Mouse (Mus musculus) C2C12 (cell line): Measurements from ENCODE around the gene Ccdc33. TPM values are rescaled to one million over a fixed set of nuclear protein-coding genes. Genes with fewer than 3 reads are reported as not detected.

Experiments
- H3K27me3 ChIP-seq: one replicate; pipeline ENCODE4 v1.6.1; 2011; ENCODE audit not compliant: control insufficient read depth, insufficient read depth, insufficient read length
- H3K36me3 ChIP-seq: one replicate; pipeline ENCODE4 v1.6.1; 2011; ENCODE audit not compliant: control insufficient read depth, insufficient read depth
- H3K4me3 ChIP-seq: one replicate; pipeline ENCODE4 v1.5.1; 2011; ENCODE audit warnings: mild to moderate bottlenecking, control low read depth; ENCODE audit not compliant: poor library complexity, insufficient read depth, severe bottlenecking
- H3K79me2 ChIP-seq: one replicate; pipeline ENCODE4 v1.6.1; 2011; ENCODE audit not compliant: control insufficient read depth, insufficient read depth
- H3K79me3 ChIP-seq: one replicate; pipeline ENCODE4 v1.6.1; 2011; ENCODE audit warnings: low read depth, control low read depth
- H3ac ChIP-seq: one replicate; pipeline ENCODE3; 2011; ENCODE audit warnings: low read depth; ENCODE audit not compliant: control insufficient read depth, insufficient read length
- CEBPB ChIP-seq: IDR thresholded peaks from one replicate; pipeline ENCODE4 v1.6.1; 2011; ENCODE audit warnings: low read depth, mild to moderate bottlenecking, control low read depth, moderate library complexity
- CTCF ChIP-seq: IDR thresholded peaks from one replicate; pipeline ENCODE4 v1.5.1; 2011; ENCODE audit not compliant: control insufficient read depth, insufficient read depth, insufficient read length
- FOSL1 ChIP-seq: IDR thresholded peaks from one replicate; pipeline ENCODE4 v1.8.0; 2011; ENCODE audit warnings: mild to moderate bottlenecking, low read length; ENCODE audit not compliant: poor library complexity, insufficient read depth, severe bottlenecking
- MAX ChIP-seq: IDR thresholded peaks from one replicate; pipeline ENCODE4 v1.6.1; 2011; ENCODE audit warnings: mild to moderate bottlenecking, control low read depth
- MYOD1 ChIP-seq: IDR thresholded peaks from one replicate; pipeline ENCODE4 v1.6.1; 2011; ENCODE audit warnings: low read depth; ENCODE audit not compliant: control insufficient read depth, insufficient read length
- MYOG ChIP-seq: IDR thresholded peaks from one replicate; pipeline ENCODE4 v1.6.1; 2011; ENCODE audit not compliant: control insufficient read depth, insufficient read length; ENCODE audit errors: extremely low read depth
- USF1 ChIP-seq: IDR thresholded peaks from one replicate; pipeline ENCODE4 v1.6.1; 2011; ENCODE audit warnings: low read depth, mild to moderate bottlenecking, control low read depth, moderate library complexity
- polyA plus RNA-seq: library from polyadenylated mRNA; unstranded; fragments of >200 nt; fragmentation: generic; extraction: Trizol; gene quantifications from one replicate; pipeline ENCODE4 v1.2.1, GENCODE M21; 2012; ENCODE audit warnings: missing spikeins

Gene Ccdc33
- polyA plus RNA-seq, 1 experiment: not detected

GRCm38 (mm10) chr9:57992781-57993591 is 125.6 kb downstream of the Ccdc33 start:
- no peak overlapping the region for H3K4me3 ChIP-seq

GRCm38 (mm10) chr9:57992060-57992459 is 126.6 kb downstream of the Ccdc33 start:
- no peaks in the 10 kb centered on the region for H3K79me3 ChIP-seq
- TF ChIP-seq MYOD1 (no peak), FOSL1 (no peak), CTCF (no peak), MAX (no peak), USF1 (no peak), CEBPB (no peak), MYOG (no peak)
- no peak overlapping the region for H3K4me3 ChIP-seq
- H3K79me2 ChIP-seq: no peaks in the 10 kb centered on the region
- no peak overlapping the region for H3ac ChIP-seq
- H3K36me3 ChIP-seq: no peaks in the 10 kb centered on the region
- H3K27me3 ChIP-seq: no peaks in the 10 kb centered on the region

More at GRCm38 (mm10) chr9:57992781-57993591, 125.6 kb downstream of the Ccdc33 start:
- no peaks in the 10 kb centered on the region for H3K79me2 ChIP-seq
- no peaks in the 10 kb centered on the region for H3K79me3 ChIP-seq
- no peak overlapping the region for H3ac ChIP-seq
- H3K27me3 ChIP-seq: no peaks in the 10 kb centered on the region
- no peaks in the 10 kb centered on the region for H3K36me3 ChIP-seq
- TF ChIP-seq USF1 (no peak), CTCF (no peak), CEBPB (no peak), MYOG (no peak), MYOD1 (no peak)

GRCm38 (mm10) chr9:57990438-57991110 is 128.0 kb downstream of the Ccdc33 start:
- TF ChIP-seq FOSL1 (no peak), USF1 (no peak), MYOG (no peak), MAX (no peak), CTCF (peak; percentile 39), MYOD1 (no peak)
- H3K4me3 ChIP-seq: no peak overlapping the region

GRCm38 (mm10) chr9:57989309-57989708 is 129.3 kb downstream of the Ccdc33 start:
- Histone ChIP-seq H3K4me3 (no peak overlapping the region), H3K79me3 (no peaks in the 10 kb centered on the region), H3K79me2 (no peaks in the 10 kb centered on the region), H3ac (no peak overlapping the region), H3K27me3 (no peaks in the 10 kb centered on the region), H3K36me3 (no peaks in the 10 kb centered on the region)
- no peak for TF ChIP-seq FOSL1
- TF ChIP-seq MYOD1: no peak
- no peak for TF ChIP-seq USF1
- TF ChIP-seq CTCF: no peak
- TF ChIP-seq CEBPB: no peak
- TF ChIP-seq MYOG: no peak
- TF ChIP-seq MAX: no peak

More at GRCm38 (mm10) chr9:57990438-57991110, 128.0 kb downstream of the Ccdc33 start:
- Histone ChIP-seq H3K27me3 (no peaks in the 10 kb centered on the region), H3K79me2 (no peaks in the 10 kb centered on the region), H3K79me3 (no peaks in the 10 kb centered on the region), H3ac (no peak overlapping the region), H3K36me3 (no peaks in the 10 kb centered on the region)

- Histone ChIP-seq H3K27me3 (no peaks in the 10 kb centered on the region), H3K36me3 (no peaks in the 10 kb centered on the region), H3K4me3 (no peak overlapping the region), H3ac (no peak overlapping the region), H3K79me2 (no peaks in the 10 kb centered on the region), H3K79me3 (no peaks in the 10 kb centered on the region)
- TF ChIP-seq MAX (no peak), MYOD1 (no peak), CEBPB (no peak), CTCF (no peak), USF1 (no peak), FOSL1 (no peak), MYOG (no peak)
Measured at GRCm38 (mm10) chr9:57988098-57988497, 130.5 kb downstream of the Ccdc33 start.

- Histone ChIP-seq H3K79me2 (no peaks in the 10 kb centered on the region), H3K27me3 (no peaks in the 10 kb centered on the region), H3K36me3 (no peaks in the 10 kb centered on the region), H3K4me3 (no peak overlapping the region), H3ac (no peak overlapping the region), H3K79me3 (no peaks in the 10 kb centered on the region)
- TF ChIP-seq MAX (no peak), USF1 (no peak), MYOG (no peak), MYOD1 (no peak), CTCF (no peak), CEBPB (no peak), FOSL1 (no peak)
Measured at GRCm38 (mm10) chr9:57986293-57986692, 132.3 kb downstream of the Ccdc33 start.
